Mouse (Mus musculus) thymus, adult 2 months (tissue): Measurements from ENCODE around the gene Rcc2. TPM values are rescaled to one million over a fixed set of nuclear protein-coding genes. Genes with fewer than 3 reads are reported as not detected.
A peak's percentile ranks its signal among the peaks of the same experiment; 100 is the strongest.

Source experiments
- DNase-seq: peaks from one replicate; pipeline ENCODE4 v3.0.0; 2021
- H3K27ac ChIP-seq: fragments of 200-500 bp; 2 replicates; pipeline ENCODE4 v1.5.1; 2012; ENCODE audit warnings: low read length, control low read depth; ENCODE audit not compliant: control insufficient read depth, insufficient read depth
- H3K27me3 ChIP-seq: fragments of 200-500 bp; 2 replicates; pipeline ENCODE4 v1.6.1; 2012; ENCODE audit warnings: mild to moderate bottlenecking, low read length, moderate library complexity, mixed read lengths; ENCODE audit not compliant: control insufficient read depth, insufficient read depth
- H3K36me3 ChIP-seq: fragments of 200-500 bp; 2 replicates; pipeline ENCODE4 v1.6.1; 2012; ENCODE audit warnings: mild to moderate bottlenecking, low read length, moderate library complexity; ENCODE audit not compliant: control insufficient read depth, insufficient read depth
- H3K4me1 ChIP-seq: fragments of 200-500 bp; replicated peaks from 2 replicates; pipeline ENCODE4 v1.6.1; 2012; ENCODE audit warnings: low read length; ENCODE audit not compliant: control insufficient read depth, insufficient read depth
- H3K4me3 ChIP-seq: fragments of 200-500 bp; 2 replicates; pipeline ENCODE4 v1.5.1; 2012; ENCODE audit warnings: mild to moderate bottlenecking, low read length, control low read depth, moderate library complexity; ENCODE audit not compliant: control insufficient read depth, insufficient read depth
- CTCF ChIP-seq: fragments of 200-500 bp; IDR thresholded peaks from 2 replicates; pipeline ENCODE4 v1.5.1; 2012; ENCODE audit warnings: mild to moderate bottlenecking, control low read depth, low read length, moderate library complexity, borderline replicate concordance; ENCODE audit not compliant: control insufficient read depth, poor library complexity, insufficient read depth; ENCODE audit errors: extremely low read depth
- POLR2A ChIP-seq: fragments of 200-500 bp; IDR thresholded peaks from 2 replicates; pipeline ENCODE4 v1.6.1; 2012; ENCODE audit warnings: mild to moderate bottlenecking, low read length, control low read depth, moderate library complexity; ENCODE audit not compliant: control insufficient read depth, poor library complexity, insufficient read depth; ENCODE audit errors: extremely low read depth
- WGBS: fragments of 180-500 bp; shearing (Covaris S2); methylation state at CpG from one replicate; pipeline ENCODE4 v1.1.7; 2018; 5-methylcytosine and 5-hydroxymethylcytosine counted together
- polyA plus RNA-seq: library from polyadenylated mRNA; depleted of rRNA; stranded (reverse); fragments of >200 nt; gene quantifications from 2 replicates; pipeline ENCODE4 v1.2.3, GENCODE M21; 2012; rRNA removed

Gene Rcc2
- polyA plus RNA-seq = 211 and 279 TPM in 2 replicates

DNA sequence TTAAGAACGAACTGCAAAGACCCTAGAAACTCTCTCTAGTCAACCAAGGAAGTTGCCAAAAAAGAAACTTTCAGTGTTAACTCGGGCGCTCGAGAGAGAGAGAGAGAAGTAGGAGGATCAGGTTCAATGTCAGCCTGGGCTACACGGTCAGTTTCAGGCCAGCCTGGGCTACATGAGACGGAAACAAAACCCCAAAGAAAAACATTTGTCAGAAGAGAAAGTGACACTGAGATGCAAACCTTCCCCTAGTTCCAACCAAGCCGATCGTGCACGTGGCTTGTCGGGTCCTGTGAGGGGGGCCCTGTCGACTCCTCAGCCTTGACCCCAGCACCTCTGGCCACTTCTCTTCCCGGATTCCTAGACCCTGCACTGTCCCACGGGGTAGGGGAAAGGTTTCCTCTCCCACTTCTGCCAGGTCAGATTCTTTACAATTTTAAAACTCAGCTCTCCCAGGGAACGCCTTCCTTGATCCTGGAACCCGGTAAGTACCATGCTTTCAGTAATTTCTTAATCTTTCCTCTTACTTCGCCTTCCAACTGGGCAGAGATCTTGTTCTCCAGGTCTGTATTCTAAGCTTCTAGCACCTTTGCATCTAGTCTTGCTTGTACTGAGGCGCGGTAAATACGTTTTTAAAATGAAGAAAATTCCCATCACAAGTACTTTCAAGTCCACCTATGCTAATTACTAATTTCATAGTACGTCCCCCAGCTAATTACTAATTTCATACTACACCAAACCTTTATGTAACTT is at the start of gene Rcc2:
Gene Rcc2, plus strand, starts transcription at position 273 of the 750 bp plus-strand sequence.
- no peak for DNase-seq
- Histone ChIP-seq H3K36me3 (no peaks in the 10 kb centered on the region), H3K27me3 (no peaks in the 10 kb centered on the region), H3K27ac (peak within 1 kb of the TSS; percentile 91), H3K4me1 (peaks cover 29% of the 10 kb centered on the region), H3K4me3 (peak within 1 kb of the TSS; percentile 75)
- no peak for TF ChIP-seq CTCF
- TF ChIP-seq POLR2A = 0 out of 2 replicates have a peak, but pooled peaks have one; percentile 7
- WGBS = 4% methylated on average over 20 of the region's 20 CpGs

DNA sequence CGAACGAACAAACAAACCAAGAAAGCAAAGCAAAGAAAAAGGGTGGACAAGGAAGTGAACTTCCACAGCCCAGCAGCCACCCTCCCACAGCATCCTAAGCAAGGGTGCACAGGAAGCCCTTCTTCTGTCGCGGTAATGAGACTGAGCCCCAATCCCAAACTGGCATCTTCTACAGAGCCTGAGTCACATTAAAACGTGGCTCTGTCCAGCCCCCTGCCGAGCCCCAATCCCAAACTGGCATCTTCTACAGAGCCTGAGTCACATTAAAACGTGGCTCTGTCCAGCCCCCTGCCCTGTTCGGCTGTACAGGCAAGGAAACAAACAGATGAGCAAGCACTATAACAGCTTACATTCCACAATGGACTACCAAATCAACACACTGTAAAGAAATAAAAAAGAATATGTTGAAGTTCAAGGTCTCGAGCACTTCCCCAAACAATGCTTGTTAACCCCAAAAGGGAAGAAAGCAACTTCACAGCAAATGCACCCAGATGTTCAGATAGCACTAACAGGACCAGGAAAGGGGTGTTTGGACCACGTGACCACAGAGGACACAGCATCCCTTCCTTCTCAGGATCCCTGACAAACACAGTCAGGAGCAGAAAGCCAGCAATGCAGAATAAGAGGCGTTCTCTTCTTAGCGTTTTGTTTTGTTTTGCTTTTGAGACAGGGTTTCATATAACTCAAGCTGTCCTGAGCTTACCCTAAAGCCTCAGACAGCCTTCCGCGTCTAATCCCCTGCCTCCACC is 46.3 kb upstream of the Rcc2 start:
- no peak for DNase-seq
- Histone ChIP-seq H3K27me3 (no peaks in the 10 kb centered on the region), H3K36me3 (no peaks in the 10 kb centered on the region), H3K27ac (no peak overlapping the region), H3K4me1 (peaks cover 12% of the 10 kb centered on the region), H3K4me3 (no peak overlapping the region)
- no peak for TF ChIP-seq POLR2A
- whole genome bisulfite sequencing = 11% methylated on average over 14 of the region's 14 CpGs

DNA sequence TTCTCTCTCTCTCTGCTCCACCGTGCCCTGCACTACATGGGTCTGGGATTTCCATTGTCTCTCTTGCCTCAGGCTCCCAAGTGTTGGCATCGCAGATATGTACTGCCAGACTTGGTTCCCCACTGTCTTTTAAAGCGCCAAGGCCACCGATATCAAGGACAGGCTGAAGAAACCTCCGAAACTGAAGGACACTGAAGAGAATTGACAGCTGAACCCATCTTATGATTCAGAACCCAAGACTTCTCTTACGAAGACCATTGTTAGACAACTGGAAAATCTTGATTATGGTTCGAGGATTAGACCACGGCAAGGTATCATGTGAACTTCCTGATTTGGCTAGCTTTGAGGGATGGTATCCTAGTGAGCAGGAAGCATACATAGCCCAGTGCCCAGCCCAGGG is 45.5 kb upstream of the Rcc2 start:
- H3K4me1 ChIP-seq = peaks cover 14% of the 10 kb centered on the region
- H3K27me3 ChIP-seq = no peaks in the 10 kb centered on the region
- no peak overlapping the region for H3K4me3 ChIP-seq
- TF ChIP-seq CTCF (no peak), POLR2A (no peak)
- no peak overlapping the region for H3K27ac ChIP-seq
- 61% methylated on average over 8 of the region's 8 CpGs for WGBS
- DNase-seq = no peak
- H3K36me3 ChIP-seq = no peaks in the 10 kb centered on the region

DNA sequence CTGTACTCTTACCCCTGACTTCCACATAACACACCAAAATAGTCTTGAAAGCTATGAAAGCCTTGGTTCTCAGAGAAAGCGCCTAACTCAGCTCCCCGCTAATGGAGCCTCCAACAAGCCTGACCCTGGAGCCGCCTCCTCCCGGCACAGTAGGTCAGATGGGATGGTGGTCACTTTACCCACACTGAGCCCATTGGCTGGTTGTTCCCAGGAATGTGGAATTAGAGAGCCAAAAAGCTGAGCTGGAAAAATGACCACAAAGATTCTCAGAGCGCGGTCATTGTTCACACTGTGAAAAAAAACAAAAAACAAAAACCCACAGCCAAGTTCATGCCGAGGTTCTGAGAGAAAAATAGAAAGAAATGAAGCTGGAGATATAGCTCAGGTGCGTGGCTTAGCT is 43.8 kb upstream of the Rcc2 start:
- H3K4me3 ChIP-seq = no peak overlapping the region
- DNase-seq = no peak
- no peaks in the 10 kb centered on the region for H3K36me3 ChIP-seq
- 90% methylated on average over 8 of the region's 8 CpGs for WGBS
- peaks cover 14% of the 10 kb centered on the region for H3K4me1 ChIP-seq
- no peak for TF ChIP-seq POLR2A
- TF ChIP-seq CTCF = no peak
- no peaks in the 10 kb centered on the region for H3K27me3 ChIP-seq
- no peak overlapping the region for H3K27ac ChIP-seq

DNA sequence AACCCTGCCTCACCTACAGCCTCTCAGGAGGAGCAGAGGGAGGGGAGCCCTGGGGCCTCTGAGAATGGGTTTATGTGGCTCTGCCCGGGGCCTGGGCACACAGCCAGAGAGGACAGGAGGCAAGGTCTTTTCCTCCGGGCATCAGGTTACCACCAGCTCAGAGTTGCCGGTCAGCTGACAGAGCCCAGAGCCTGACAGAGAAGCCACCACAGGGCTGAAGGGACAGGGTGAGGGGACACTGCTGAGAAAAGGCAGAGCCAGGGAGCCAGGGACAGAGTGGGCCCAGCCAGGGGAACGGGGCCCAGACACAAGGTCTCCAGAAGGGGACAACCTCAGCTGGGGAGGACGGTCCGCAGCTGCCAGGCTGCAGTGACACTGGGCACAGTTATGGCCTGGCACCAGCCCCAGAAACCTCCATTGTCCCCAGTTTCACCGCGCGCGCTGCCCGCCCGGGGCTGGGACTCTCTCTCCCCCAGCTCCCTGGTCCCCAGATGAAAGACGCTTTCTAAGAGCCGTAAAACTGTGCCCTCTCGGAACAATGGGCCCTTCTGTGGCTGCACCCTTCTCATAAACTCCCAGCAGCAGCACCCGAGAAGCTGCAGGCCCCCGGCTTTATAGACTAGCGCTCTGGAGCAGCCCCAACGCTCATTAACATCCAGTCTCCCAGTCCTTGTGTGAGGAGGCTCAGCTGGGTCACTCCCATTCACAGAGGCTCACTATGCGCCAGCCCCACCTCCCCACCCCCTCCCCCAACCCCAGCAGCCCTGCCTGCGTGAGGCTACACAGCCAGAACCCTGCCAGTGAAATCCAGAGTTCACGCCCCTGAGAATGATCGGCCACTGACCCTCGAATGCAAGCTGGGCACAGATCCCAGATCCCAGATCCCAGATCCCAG is 42.4 kb upstream of the Rcc2 start:
- Histone ChIP-seq H3K4me1 (peaks cover 14% of the 10 kb centered on the region), H3K4me3 (no peak overlapping the region), H3K36me3 (no peaks in the 10 kb centered on the region), H3K27ac (no peak overlapping the region), H3K27me3 (no peaks in the 10 kb centered on the region)
- 70% methylated on average over 24 of the region's 24 CpGs for WGBS
- TF ChIP-seq CTCF (no peak), POLR2A (no peak)
- no peak for DNase-seq

DNA sequence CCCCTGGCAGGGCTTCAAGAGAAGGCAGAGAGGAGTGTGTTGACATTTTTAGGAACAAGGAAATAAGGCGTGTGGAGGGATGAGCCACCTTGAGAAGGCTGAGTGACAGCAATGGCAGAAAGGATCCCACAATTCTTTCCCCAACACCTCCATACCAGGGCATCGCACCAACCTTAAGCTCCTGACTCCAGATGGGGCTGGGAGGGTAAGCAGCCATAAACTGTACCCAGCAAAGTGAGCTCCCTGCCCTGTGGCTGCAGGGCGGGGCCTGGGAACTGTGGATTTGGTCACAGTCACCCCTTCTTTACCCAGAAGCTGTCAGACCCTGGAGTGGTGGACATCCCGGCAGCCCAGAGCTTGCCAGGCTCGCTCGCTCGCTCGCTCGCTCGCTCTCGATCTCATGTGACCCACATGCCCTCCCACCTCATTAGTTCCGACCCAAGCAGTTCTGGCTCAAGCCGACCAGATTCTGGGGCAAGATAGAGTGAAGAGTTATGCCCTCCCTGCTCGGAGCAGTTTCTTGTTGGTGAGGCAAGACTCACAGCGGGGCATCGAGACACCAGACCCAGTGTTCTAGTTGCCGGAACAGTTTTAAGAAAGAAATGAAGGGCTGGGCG is 38.8 kb upstream of the Rcc2 start:
- no peak overlapping the region for H3K27ac ChIP-seq
- H3K27me3 ChIP-seq = no peaks in the 10 kb centered on the region
- no peaks in the 10 kb centered on the region for H3K36me3 ChIP-seq
- 83% methylated on average over 18 of the region's 18 CpGs for WGBS
- no peak overlapping the region for H3K4me3 ChIP-seq
- no peak for DNase-seq
- TF ChIP-seq CTCF (no peak), POLR2A (no peak)
- H3K4me1 ChIP-seq = peaks cover 4% of the 10 kb centered on the region; the same call in 1 of the 2 replicates
